Mouse (Mus musculus): ENCODE measurements around the gene Flywch1. TPM values are rescaled to one million over a fixed set of nuclear protein-coding genes. Genes with fewer than 3 reads are reported as not detected.
A peak's percentile ranks its signal among the peaks of the same experiment; 100 is the strongest.

The Flywch1 gene
- polyA plus RNA-seq, 1 experiment from 2014 or later = 127 TPM

DNA sequence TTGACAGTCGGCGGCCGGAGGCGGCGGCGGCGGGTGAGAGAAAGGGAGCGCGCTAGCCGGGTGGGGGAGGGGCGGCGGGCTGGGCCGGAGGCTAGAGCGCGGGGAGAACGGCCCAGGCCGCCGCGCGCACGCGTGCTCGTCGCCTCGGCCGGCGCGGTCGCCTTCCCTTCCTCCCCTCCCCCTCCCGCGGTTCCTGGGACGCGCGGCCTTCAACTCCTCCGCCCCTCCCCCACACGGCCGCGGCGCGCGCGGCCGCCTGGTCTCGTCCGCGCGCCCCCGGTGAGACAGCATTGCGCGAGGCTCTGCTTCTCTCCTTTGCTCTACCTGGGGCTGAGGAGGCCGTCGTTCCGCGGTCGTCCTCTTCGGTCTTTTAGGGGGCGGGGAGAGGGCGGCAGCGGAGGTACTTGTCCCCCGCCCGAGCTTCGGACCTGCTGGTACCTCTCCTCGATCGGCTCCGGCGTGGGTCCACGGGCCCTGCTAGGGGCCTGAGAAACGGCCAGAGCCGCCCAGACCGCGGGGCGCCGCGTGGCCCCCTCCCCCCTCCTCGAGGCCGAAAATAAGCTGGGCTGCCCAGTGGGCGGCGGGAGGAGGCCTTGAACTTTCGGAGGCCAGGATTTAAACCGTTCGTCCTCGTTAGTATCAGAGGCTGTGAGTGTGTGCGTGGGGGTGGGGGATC lies 32.1 kb upstream of the Flywch1 start:
- Histone ChIP-seq H3K4me1 (replicated peaks; ENCODE audit: control insufficient read depth, insufficient read depth, low read length) (no peaks in the 10 kb centered on the region), H3K9ac (ENCODE audit: low read depth, low read length) (peak overlapping the region; percentile 95), H3K27ac (ENCODE audit: low read depth, low read length) (peak overlapping the region; percentile 96), H3K4me2 (replicated peaks; ENCODE audit: low read depth, low read length) (peak overlapping the region; percentile 68), H3K9me3 (ENCODE audit: control insufficient read depth, low read length) (no peaks in the 10 kb centered on the region), H3K27me3 (ENCODE audit: control insufficient read depth, insufficient read depth, low read length) (no peaks in the 10 kb centered on the region), H3K4me3 (ENCODE audit: low read depth, low read length) (peak overlapping the region; percentile 100), H3K36me3 (ENCODE audit: control insufficient read depth, insufficient read depth, low read length) (no peaks in the 10 kb centered on the region)
- 0% methylated on average over 69 of the region's 83 CpGs for WGBS
- ATAC-seq (ENCODE audit: low FRiP score) = peak; percentile 78
- peak; percentile 94 for DNase-seq (ENCODE audit: low spot score)

DNA sequence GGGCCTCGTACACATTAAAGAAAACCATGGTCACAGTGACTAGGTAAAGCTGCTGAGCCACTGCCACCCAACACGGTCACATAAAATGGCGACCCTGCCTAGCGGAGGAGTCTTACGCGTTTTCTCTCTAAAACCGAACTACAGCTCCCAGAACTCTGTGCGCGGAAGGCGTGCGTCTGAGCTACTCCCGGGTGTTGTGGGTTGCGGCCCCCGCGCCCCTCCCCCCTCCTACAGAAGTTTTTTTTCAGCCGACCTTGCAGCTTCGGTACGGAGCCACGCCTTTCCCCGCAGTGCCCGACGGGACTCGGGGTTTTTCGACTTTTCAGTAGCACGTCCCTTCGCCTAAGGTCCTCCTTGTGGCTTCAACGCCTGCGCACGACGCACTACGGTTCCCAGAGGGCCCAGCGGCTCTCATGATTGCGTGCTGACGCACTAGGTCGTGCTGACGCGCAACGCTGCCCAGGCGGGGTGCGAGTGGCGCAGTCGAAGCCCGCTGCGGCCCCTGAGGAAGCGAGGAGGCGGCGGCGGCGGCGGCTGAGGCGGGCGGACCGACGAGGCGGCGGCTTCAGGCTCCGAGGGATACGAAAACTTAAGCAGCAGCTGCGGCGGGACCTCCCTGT lies 31.5 kb upstream of the Flywch1 start:
- peak; percentile 99 for ATAC-seq (ENCODE audit: low FRiP score)
- under 1% methylated on average over 60 of the region's 60 CpGs for WGBS
- peak overlapping the region; percentile 95 for H3K9ac ChIP-seq (ENCODE audit: low read depth, low read length)
- no peaks in the 10 kb centered on the region for H3K9me3 ChIP-seq (ENCODE audit: control insufficient read depth, low read length)
- no peaks in the 10 kb centered on the region for H3K36me3 ChIP-seq (ENCODE audit: control insufficient read depth, insufficient read depth, low read length)
- peak; percentile 98 for DNase-seq (ENCODE audit: low spot score)
- peak overlapping the region; percentile 68 for H3K4me2 ChIP-seq (replicated peaks; ENCODE audit: low read depth, low read length)
- H3K4me3 ChIP-seq (ENCODE audit: low read depth, low read length) = peak overlapping the region; percentile 100
- no peaks in the 10 kb centered on the region for H3K4me1 ChIP-seq (replicated peaks; ENCODE audit: control insufficient read depth, insufficient read depth, low read length)
- no peaks in the 10 kb centered on the region for H3K27me3 ChIP-seq (ENCODE audit: control insufficient read depth, insufficient read depth, low read length)
- peak overlapping the region; percentile 96 for H3K27ac ChIP-seq (ENCODE audit: low read depth, low read length)

DNA sequence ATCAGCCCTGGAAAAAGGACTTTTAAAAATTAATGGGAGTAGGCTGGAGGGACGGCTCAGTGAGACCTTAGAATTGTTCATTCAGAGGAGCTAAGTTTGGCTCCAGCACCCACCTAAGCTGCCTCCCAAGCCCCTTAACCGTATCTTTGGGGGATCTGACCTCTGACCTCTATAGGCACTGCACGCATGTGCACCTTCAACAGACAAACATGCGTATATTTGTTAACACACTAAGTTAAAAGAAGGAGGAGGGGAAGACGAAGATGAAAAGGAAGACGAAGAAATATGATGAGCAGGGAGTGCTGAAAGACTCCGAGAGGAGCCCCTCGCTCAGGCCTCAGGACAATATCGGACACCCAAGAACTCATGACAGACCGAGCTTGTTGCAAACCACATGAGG lies 30.2 kb upstream of the Flywch1 start:
- H3K27ac ChIP-seq (ENCODE audit: low read depth, low read length) = no peak overlapping the region
- H3K9me3 ChIP-seq (ENCODE audit: control insufficient read depth, low read length) = no peaks in the 10 kb centered on the region
- H3K4me3 ChIP-seq (ENCODE audit: low read depth, low read length) = no peak overlapping the region
- no peaks in the 10 kb centered on the region for H3K36me3 ChIP-seq (ENCODE audit: control insufficient read depth, insufficient read depth, low read length)
- H3K9ac ChIP-seq (ENCODE audit: low read depth, low read length) = no peak overlapping the region
- H3K4me2 ChIP-seq (replicated peaks; ENCODE audit: low read depth, low read length) = no peak overlapping the region
- ATAC-seq (ENCODE audit: low FRiP score) (no peak), DNase-seq (ENCODE audit: low spot score) (no peak)
- H3K4me1 ChIP-seq (replicated peaks; ENCODE audit: control insufficient read depth, insufficient read depth, low read length) = no peaks in the 10 kb centered on the region
- 91% methylated on average over 10 of the region's 10 CpGs for WGBS
- H3K27me3 ChIP-seq (ENCODE audit: control insufficient read depth, insufficient read depth, low read length) = no peaks in the 10 kb centered on the region

DNA sequence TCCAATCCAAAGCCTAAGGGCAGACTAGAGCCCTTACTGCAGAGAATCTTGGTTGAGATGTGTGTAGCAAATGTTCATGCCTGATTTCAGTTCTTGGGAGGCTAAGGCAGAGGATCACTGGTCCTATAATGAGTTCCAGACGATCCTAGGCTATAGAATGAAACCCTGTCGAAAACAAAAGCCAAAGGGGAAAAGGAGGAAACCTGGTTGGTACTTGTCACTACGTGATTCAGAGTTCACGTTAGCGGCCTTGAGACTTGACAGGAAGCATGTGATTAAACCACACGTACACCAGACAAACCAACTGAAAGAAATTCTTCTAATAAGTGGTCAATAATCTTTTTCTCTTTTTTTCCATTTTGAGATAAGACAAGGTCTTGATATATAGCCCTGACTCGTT lies 25.9 kb upstream of the Flywch1 start:
- no peak overlapping the region for H3K4me3 ChIP-seq (ENCODE audit: low read depth, low read length)
- no peaks in the 10 kb centered on the region for H3K27me3 ChIP-seq (ENCODE audit: control insufficient read depth, insufficient read depth, low read length)
- no peaks in the 10 kb centered on the region for H3K9me3 ChIP-seq (ENCODE audit: control insufficient read depth, low read length)
- H3K27ac ChIP-seq (ENCODE audit: low read depth, low read length) = no peak overlapping the region
- 77% methylated on average over 7 of the region's 7 CpGs for WGBS
- DNase-seq (ENCODE audit: low spot score) = no peak
- ATAC-seq (ENCODE audit: low FRiP score) = no peak
- no peak overlapping the region for H3K4me2 ChIP-seq (replicated peaks; ENCODE audit: low read depth, low read length)
- no peak overlapping the region for H3K9ac ChIP-seq (ENCODE audit: low read depth, low read length)
- no peaks in the 10 kb centered on the region for H3K4me1 ChIP-seq (replicated peaks; ENCODE audit: control insufficient read depth, insufficient read depth, low read length)
- no peaks in the 10 kb centered on the region for H3K36me3 ChIP-seq (ENCODE audit: control insufficient read depth, insufficient read depth, low read length)

DNA sequence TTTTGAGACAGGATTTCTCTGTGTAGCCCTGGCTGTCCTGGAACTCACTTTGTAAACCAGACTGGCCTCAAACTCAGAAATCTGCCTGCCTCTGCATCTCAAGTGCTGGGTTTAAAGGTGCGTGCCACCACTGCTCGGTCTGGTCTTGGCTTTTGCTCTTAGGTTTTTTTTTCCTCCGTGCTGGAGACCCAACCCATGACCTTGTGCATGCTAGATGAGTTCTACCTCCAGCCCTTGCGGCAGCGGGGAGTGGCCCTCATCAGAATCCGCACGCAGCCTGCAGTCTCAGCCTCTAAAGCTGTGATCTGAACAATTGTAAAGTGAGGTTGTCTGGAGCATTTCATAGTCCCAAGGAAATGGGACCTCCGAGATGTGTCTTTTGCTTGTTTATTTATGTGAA lies 23.9 kb upstream of the Flywch1 start:
- H3K27ac ChIP-seq (ENCODE audit: low read depth, low read length) = no peak overlapping the region
- 95% methylated on average over 8 of the region's 8 CpGs for WGBS
- H3K9ac ChIP-seq (ENCODE audit: low read depth, low read length) = no peak overlapping the region
- no peaks in the 10 kb centered on the region for H3K36me3 ChIP-seq (ENCODE audit: control insufficient read depth, insufficient read depth, low read length)
- no peaks in the 10 kb centered on the region for H3K27me3 ChIP-seq (ENCODE audit: control insufficient read depth, insufficient read depth, low read length)
- H3K9me3 ChIP-seq (ENCODE audit: control insufficient read depth, low read length) = no peaks in the 10 kb centered on the region
- ATAC-seq (ENCODE audit: low FRiP score) = no peak
- no peak overlapping the region for H3K4me2 ChIP-seq (replicated peaks; ENCODE audit: low read depth, low read length)
- no peak for DNase-seq (ENCODE audit: low spot score)
- no peaks in the 10 kb centered on the region for H3K4me1 ChIP-seq (replicated peaks; ENCODE audit: control insufficient read depth, insufficient read depth, low read length)
- H3K4me3 ChIP-seq (ENCODE audit: low read depth, low read length) = no peak overlapping the region

DNA sequence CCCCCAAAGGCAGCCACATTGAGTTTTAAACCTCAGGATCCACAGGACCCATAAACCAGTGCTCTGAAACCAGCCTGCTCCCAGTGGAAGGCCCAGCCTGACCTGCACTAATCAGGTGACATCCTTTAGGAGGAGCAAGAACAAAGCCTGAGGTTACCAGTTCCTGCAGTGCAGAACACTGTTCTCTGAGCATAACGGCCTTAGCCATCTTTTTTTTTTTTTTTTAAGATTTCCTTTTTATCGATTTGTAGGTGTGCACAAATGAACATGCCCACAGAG lies 19.6 kb upstream of the Flywch1 start:
- H3K36me3 ChIP-seq (ENCODE audit: control insufficient read depth, insufficient read depth, low read length) = no peaks in the 10 kb centered on the region
- H3K27me3 ChIP-seq (ENCODE audit: control insufficient read depth, insufficient read depth, low read length) = no peaks in the 10 kb centered on the region
- 0 out of 2 replicates have a peak, but pooled peaks cover 2% of the 10 kb centered on the region for H3K4me1 ChIP-seq (replicated peaks; ENCODE audit: control insufficient read depth, insufficient read depth, low read length)
- peak overlapping the region; percentile 36 for H3K4me3 ChIP-seq (ENCODE audit: low read depth, low read length)
- no peaks in the 10 kb centered on the region for H3K9me3 ChIP-seq (ENCODE audit: control insufficient read depth, low read length)
- WGBS = 60% methylated on average over 2 of the region's 2 CpGs
- peak overlapping the region; percentile 84 for H3K27ac ChIP-seq (ENCODE audit: low read depth, low read length)
- ATAC-seq (ENCODE audit: low FRiP score) (no peak), DNase-seq (ENCODE audit: low spot score) (no peak)
- peak overlapping the region; percentile 79 for H3K9ac ChIP-seq (ENCODE audit: low read depth, low read length)
- peak overlapping the region; percentile 73 for H3K4me2 ChIP-seq (replicated peaks; ENCODE audit: low read depth, low read length)

DNA sequence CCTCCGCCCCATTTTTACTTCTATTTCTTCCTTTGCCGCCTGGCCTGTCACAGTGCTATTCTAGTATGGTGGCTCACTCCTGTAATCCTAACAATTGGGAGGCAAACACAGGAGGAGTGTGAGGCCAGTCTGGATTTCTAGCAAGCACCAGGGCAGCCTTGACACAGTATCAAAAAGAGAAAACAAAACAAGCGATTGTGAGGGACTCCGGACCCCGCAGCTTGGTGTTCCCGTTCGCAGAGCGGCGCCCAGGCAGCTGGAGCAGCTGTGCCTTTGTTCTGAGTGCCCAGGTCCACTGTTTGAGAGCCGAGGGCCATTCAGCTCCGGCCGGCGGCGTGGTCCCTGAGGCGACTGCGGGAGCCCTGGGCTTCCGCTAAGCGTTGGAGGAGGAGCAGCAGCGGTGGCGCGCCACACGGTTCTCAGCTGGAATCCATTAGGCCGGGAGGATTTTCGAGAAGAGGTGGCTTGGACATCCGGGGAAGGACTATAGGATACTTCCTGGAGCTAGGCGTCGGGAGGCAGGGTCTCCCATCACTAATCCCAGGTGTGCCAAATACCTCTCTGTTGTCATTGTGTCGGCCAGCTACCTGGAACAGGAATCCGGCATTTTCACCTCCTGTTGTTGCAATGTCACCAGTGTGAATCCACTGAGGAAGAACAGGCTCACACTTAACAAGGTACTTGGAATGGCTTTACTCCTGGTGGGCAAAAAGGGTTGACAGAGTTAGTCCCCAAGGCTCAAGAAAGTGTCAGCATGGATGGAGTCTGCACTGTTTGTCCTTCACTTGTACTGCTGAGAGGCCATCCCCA lies 19.1 kb upstream of the Flywch1 start, which contains the start of gene Srrm2:
TSS of gene Srrm2 (plus strand) at position 264 of the 810 bp plus-strand sequence.
- H3K9me3 ChIP-seq (ENCODE audit: control insufficient read depth, low read length) = no peaks in the 10 kb centered on the region
- H3K36me3 ChIP-seq (ENCODE audit: control insufficient read depth, insufficient read depth, low read length) = no peaks in the 10 kb centered on the region
- peak within 1 kb of the TSS; percentile 79 for H3K9ac ChIP-seq (ENCODE audit: low read depth, low read length)
- DNase-seq (ENCODE audit: low spot score) (peak; percentile 80), ATAC-seq (ENCODE audit: low FRiP score) (peak; percentile 73)
- 0 out of 2 replicates have a peak, but pooled peaks cover 2% of the 10 kb centered on the region for H3K4me1 ChIP-seq (replicated peaks; ENCODE audit: control insufficient read depth, insufficient read depth, low read length)
- peak within 1 kb of the TSS; percentile 84 for H3K27ac ChIP-seq (ENCODE audit: low read depth, low read length)
- peak within 1 kb of the TSS; percentile 36 for H3K4me3 ChIP-seq (ENCODE audit: low read depth, low read length)
- peak within 1 kb of the TSS; percentile 73 for H3K4me2 ChIP-seq (replicated peaks; ENCODE audit: low read depth, low read length)
- no peaks in the 10 kb centered on the region for H3K27me3 ChIP-seq (ENCODE audit: control insufficient read depth, insufficient read depth, low read length)
- WGBS = 2% methylated on average over 29 of the region's 29 CpGs

DNA sequence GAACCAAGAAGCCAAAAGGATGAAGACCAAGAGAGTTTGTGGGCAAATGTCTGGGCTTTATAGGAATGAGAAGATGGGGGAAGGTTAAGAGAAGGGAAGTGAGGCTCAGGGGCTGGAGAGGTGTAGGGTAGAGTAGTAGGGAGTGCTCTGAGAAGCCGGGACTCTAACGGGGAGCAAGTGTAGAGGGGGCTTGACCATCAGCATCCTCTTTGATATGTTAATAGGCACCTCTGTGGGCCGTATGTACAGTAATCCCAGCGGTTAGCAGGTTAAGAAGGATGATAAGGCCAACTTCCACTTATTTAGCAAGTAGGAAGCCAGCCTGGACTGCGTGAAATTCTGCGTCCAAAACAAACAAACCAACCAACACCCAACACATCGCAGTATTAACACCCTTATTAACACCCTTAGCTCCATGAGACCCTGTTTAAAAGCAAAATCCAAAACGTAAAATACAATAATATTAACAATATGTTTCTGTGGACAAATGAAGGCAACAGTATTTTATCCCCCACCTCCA lies 18.4 kb upstream of the Flywch1 start:
- Histone ChIP-seq H3K27me3 (ENCODE audit: control insufficient read depth, insufficient read depth, low read length) (no peaks in the 10 kb centered on the region), H3K4me1 (replicated peaks; ENCODE audit: control insufficient read depth, insufficient read depth, low read length) (0 out of 2 replicates have a peak, but pooled peaks cover 2% of the 10 kb centered on the region), H3K9me3 (ENCODE audit: control insufficient read depth, low read length) (no peaks in the 10 kb centered on the region), H3K4me3 (ENCODE audit: low read depth, low read length) (peak overlapping the region; percentile 36), H3K9ac (ENCODE audit: low read depth, low read length) (peak overlapping the region; percentile 79), H3K36me3 (ENCODE audit: control insufficient read depth, insufficient read depth, low read length) (no peaks in the 10 kb centered on the region), H3K27ac (ENCODE audit: low read depth, low read length) (peak overlapping the region; percentile 84), H3K4me2 (replicated peaks; ENCODE audit: low read depth, low read length) (peak overlapping the region; percentile 73)
- 0 out of 2 replicates have a peak, but pooled peaks have one; percentile 6 for ATAC-seq (ENCODE audit: low FRiP score)
- DNase-seq (ENCODE audit: low spot score) = peak; percentile 39
- 8% methylated on average over 8 of the region's 8 CpGs for WGBS
